Mouse (Mus musculus) adipose tissue, adult 10 weeks (tissue): ENCODE results near the gene Olfr568. TPM values are rescaled to one million over a fixed set of nuclear protein-coding genes. Genes with fewer than 3 reads are reported as not detected.

Source experiments
- polyA plus RNA-seq: library from polyadenylated mRNA; stranded (reverse); fragments of 350-450 nt; fragmentation: Illumina TruSeq; extraction: RNeasy Lipid Tissue Mini Kit (QIAGEN cat#74804); gene quantifications from one replicate; pipeline ENCODE4 v1.2.3, GENCODE M21; 2014; ENCODE audit warnings: low read depth, low replicate concordance

Olfr568 gene
- not detected for polyA plus RNA-seq

DNA sequence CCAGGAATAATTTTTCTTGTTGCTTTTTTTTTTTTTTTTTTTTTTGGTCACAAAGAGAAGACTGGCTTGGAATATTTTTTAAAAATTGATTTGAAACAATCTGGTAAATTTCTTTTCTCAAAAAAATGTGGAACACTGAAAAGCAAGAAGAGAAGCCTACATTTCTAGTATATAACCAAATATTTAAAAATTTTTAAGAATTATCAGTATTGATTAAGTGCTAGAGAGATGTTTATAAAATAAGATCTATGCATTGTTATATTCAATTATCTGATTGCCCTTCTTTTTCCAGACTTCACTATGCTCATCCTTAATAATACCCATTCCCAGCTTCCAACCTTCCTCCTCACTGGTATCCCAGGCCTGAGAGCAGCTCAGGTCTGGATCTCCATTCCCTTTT, at the start of gene Olfr568:
TSS of gene Olfr568 (plus strand) at position 301 of the 400 bp plus-strand sequence.

DNA sequence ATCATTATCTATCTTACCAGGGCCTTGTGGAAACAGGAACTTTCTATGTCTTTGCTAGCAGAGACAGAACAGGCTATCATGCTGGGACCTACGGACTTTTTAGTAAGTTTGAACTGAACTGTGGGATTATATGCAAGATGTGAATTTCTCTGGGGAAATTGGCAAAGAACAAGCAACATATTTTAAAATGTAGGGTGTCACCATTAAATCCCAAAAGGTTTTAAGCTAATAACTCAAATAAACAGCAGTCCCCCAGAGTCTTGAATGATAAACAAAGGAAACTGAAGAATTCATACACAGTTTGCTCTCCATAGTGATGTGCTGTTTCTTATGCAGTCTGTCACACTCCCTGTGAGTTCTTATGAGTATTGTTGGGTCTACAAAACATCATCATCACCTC, 18.3 kb upstream of the Olfr568 start, which contains the start of gene Olfr566:
TSS of gene Olfr566 (minus strand) at position 101 of the 400 bp plus-strand sequence.

DNA sequence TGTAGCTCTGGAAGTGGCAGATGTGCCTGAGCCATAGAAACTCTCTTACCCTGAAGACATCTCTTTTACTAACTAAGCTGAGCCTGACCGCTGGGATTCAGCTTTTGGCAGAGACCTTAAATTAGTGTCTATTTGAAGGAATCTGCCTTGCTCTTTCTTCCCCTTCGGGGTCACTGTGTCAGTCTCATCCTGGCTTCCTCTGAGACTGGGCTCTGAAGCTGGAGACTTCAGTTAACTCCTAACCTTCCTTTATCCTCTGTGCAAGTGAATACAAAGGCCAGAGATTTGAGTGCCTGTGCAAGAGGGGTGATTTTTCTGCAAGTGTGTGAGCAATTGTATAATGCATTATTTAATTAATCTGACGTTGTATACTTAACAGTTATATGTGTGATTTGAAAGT, 13.9 kb downstream of the Olfr568 start, which contains the start of gene Olfr569:
TSS of gene Olfr569 (minus strand) at position 101 of the 400 bp plus-strand sequence.

DNA sequence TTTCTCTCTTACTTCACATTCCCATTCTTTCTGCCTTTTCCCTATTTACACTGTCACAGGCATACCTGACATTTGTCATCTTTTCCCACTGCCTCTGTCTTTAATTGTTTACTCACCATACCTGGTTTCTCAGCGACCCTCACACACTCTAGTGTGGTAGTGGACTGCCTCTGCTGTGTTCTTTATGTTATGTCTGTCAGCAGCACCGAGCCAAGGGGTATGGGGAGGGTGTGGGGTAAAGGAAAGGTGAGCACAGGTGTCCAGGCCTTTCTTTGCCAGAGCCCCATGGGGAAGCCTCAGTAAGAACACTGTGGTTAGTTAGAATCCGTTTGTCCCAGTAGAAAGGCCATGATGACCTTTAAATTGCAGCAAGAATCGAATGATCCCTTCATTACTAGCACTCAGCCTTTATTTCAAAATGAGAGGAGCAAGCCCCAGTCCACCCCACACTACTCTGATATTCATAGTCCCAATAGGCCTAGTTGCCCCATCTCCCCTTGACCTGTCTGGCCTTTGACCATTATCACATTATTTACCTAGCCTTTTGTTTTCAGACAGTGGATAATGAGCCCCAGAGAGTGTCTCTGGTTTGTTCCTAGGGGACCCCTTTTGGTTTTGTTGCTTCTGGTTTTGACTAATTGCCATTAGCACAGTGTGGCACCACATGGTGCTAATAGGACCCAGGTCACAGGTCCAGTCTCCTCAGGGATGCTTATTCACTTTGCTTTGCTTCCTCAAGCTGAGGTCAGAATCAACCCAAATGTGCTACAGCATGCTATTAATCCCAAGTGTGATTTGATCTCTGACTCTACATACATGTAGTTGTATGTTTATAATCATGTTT, 40.3 kb downstream of the Olfr568 start, which contains the start of gene Olfr571:
TSS of gene Olfr571 (minus strand) at position 505 of the 844 bp plus-strand sequence.

DNA sequence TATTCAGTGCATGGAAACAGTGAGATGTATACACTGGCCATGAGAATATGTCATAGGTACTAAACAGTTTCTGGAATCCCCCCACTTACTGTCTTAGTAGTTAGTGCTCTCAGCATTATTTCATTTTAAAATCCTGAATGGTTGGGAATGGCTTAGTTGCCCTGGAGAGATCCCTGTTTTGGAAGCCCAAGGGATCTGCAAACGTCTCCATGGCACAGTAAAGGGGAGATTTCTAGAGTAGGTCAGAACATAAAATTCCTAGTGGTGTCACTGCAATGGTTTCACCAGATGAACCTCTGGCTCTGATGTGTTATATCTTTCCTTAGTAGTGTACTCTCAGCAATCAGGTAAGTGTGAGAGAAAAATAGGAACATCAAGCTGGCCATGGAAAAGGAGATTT, 47.2 kb downstream of the Olfr568 start, which contains the start of gene Olfr572:
TSS of gene Olfr572 (plus strand) at position 301 of the 400 bp plus-strand sequence.

Other genes starting within 250 kb of the Olfr568 start
- not detected for gene Olfr554, start 238.7 kb upstream of the Olfr568 start, polyA plus RNA-seq
- not detected for gene Olfr555, start 218.3 kb upstream of the Olfr568 start, polyA plus RNA-seq
- not detected for gene Olfr556, start 212.2 kb upstream of the Olfr568 start, polyA plus RNA-seq
- gene Trim68, start 189.8 kb upstream of the Olfr568 start, polyA plus RNA-seq = 32.3 TPM
- gene Olfr557, start 181.2 kb upstream of the Olfr568 start, polyA plus RNA-seq = not detected
- 1.8 TPM for gene Olfr558, start 174.9 kb upstream of the Olfr568 start, polyA plus RNA-seq
- gene Olfr33, start 158.1 kb upstream of the Olfr568 start, polyA plus RNA-seq = not detected
- gene Olfr559, start 149.6 kb upstream of the Olfr568 start, polyA plus RNA-seq = not detected
- not detected for gene Olfr560, start 117.8 kb upstream of the Olfr568 start, polyA plus RNA-seq
- gene Olfr78, start 117.7 kb upstream of the Olfr568 start, polyA plus RNA-seq = 1.7 TPM
- gene Olfr561, start 105.9 kb upstream of the Olfr568 start, polyA plus RNA-seq = not detected
- gene Olfr564, start 73.6 kb upstream of the Olfr568 start, polyA plus RNA-seq = not detected
- not detected for gene Olfr566, start 18.4 kb upstream of the Olfr568 start, polyA plus RNA-seq
- gene Olfr569, start 13.8 kb downstream of the Olfr568 start, polyA plus RNA-seq = not detected
- gene Olfr570, start 17.5 kb downstream of the Olfr568 start, polyA plus RNA-seq = not detected
- gene Olfr571, start 40.4 kb downstream of the Olfr568 start, polyA plus RNA-seq = not detected
- not detected for gene Olfr572, start 47.3 kb downstream of the Olfr568 start, polyA plus RNA-seq
- gene Olfr573-ps1, start 65.5 kb downstream of the Olfr568 start, polyA plus RNA-seq = not detected
- gene Olfr574, start 71.3 kb downstream of the Olfr568 start, polyA plus RNA-seq = not detected
- not detected for gene Olfr575, start 81.7 kb downstream of the Olfr568 start, polyA plus RNA-seq
- gene Olfr576, start 85.5 kb downstream of the Olfr568 start, polyA plus RNA-seq = not detected
- gene Olfr577, start 98.8 kb downstream of the Olfr568 start, polyA plus RNA-seq = not detected
- gene Olfr578, start 112.2 kb downstream of the Olfr568 start, polyA plus RNA-seq = not detected
- not detected for gene Olfr582, start 160.9 kb downstream of the Olfr568 start, polyA plus RNA-seq
- not detected for gene Olfr583, start 174.2 kb downstream of the Olfr568 start, polyA plus RNA-seq
- gene Olfr584, start 204.8 kb downstream of the Olfr568 start, polyA plus RNA-seq = not detected
- gene Olfr585, start 220.6 kb downstream of the Olfr568 start, polyA plus RNA-seq = not detected
- not detected for gene Olfr586, start 248.5 kb downstream of the Olfr568 start, polyA plus RNA-seq